Mouse (Mus musculus) embryonic fibroblast, embryonic 13.5 days (primary cell): ENCODE results near the gene Neurod1. TPM values are rescaled to one million over a fixed set of nuclear protein-coding genes. Genes with fewer than 3 reads are reported as not detected.

ENCODE experiments used
- H3K27ac ChIP-seq: 2 replicates; pipeline ENCODE4 v1.5.1; 2012; ENCODE audit warnings: low read length, control low read depth, inconsistent platforms; ENCODE audit not compliant: insufficient read depth
- H3K4me1 ChIP-seq: 2 replicates; pipeline ENCODE4 v1.6.1; 2011; ENCODE audit warnings: low read length; ENCODE audit not compliant: control insufficient read depth, insufficient read depth
- H3K4me3 ChIP-seq: 2 replicates; pipeline ENCODE4 v1.5.1; 2011; ENCODE audit warnings: mild to moderate bottlenecking, control low read depth, low read length; ENCODE audit not compliant: insufficient read depth
- CTCF ChIP-seq: IDR thresholded peaks from 2 replicates; pipeline ENCODE4 v1.5.1; 2011; ENCODE audit warnings: mild to moderate bottlenecking, control low read depth, low read length, moderate library complexity, borderline replicate concordance; ENCODE audit not compliant: insufficient read depth
- POLR2A ChIP-seq: IDR thresholded peaks from 2 replicates; pipeline ENCODE4 v1.6.1; 2011; ENCODE audit warnings: low read depth, mild to moderate bottlenecking, control low read depth, low read length, moderate library complexity
- polyA plus RNA-seq: library from polyadenylated mRNA; stranded (reverse); fragments of >200 nt; gene quantifications from 2 replicates; pipeline ENCODE4 v1.2.4, GENCODE M21; 2011; ENCODE audit warnings: low read depth; ENCODE audit not compliant: missing spikeins, insufficient read length

Neurod1 gene
- polyA plus RNA-seq, 1 experiment, result not detected

GRCm38 (mm10) chr2:79410903-79411255 lies 45.7 kb downstream of the Neurod1 start:
- no peaks in the 10 kb centered on the region for H3K4me1 ChIP-seq

DNA sequence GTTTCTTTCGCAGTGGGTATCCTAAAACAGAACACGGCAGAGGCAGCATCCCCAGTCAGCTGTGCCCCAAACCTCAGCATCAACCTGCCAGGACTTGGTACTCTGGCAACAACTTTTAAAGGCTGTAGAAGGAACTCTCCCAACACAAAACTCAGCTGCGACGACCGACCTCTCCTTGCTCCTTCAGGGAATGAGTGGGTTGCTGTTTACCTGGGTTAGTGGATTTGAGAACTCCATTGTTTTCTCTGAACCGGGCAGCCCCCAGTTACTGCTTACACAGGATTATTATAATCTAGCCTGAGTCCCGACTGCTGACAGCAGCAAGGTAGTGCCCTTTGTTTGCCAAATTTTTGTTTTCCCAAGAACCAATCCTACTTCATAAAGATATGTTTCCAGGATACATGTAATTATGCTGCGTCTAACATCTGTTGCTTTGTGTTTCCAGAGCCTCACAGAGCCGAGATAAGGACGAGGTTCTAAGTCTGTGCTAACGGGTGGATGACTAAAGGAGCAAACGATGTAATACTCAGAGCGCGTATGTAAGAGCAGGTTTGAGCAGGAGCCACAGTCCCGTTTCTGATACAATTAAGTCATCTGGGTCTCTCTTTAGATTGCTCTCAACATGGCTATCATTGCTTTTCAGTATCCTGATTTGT lies 46.2 kb downstream of the Neurod1 start:
- Histone ChIP-seq H3K4me3 (no peak overlapping the region), H3K4me1 (no peaks in the 10 kb centered on the region), H3K27ac (no peak overlapping the region)
- TF ChIP-seq CTCF, result no peak
- no peak for TF ChIP-seq POLR2A

More at GRCm38 (mm10) chr2:79410903-79411255, 45.7 kb downstream of the Neurod1 start:
- no peak overlapping the region for H3K4me3 ChIP-seq
- TF ChIP-seq POLR2A (no peak), CTCF (no peak)
- no peak overlapping the region for H3K27ac ChIP-seq

DNA sequence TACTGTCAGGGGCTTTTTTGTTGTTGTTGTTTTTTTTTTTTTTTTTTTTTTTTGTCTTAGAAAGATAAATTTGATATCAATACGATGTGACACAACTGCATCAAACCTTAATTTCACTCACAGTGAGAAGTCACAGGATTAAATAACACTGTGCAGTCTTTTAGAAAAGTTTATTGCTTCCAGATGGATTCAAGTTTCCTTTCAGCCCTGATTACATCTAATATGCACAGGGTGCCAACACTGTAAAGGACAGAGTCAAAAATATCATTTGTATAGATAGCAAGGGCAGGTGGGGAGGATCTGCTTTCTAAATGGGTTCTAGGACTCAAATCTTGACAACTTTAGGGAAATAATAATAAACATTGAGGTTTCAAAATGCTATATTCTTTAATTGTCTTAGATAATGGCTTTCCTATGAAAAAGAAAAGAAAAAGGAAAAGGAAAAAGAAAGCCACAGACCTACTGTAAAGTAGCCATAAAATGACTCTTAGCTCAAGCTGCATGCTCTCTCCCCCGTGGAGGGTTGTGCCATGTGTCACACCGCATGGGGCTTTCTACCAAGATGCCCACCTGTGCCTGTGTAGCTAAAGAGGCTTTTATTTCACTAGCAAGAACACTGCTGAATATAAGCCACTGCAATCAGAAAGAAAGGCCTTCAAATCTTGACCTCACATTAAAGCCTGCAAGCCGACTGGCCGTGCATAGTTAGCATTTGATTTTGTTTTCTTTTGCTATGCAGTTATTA lies 50.7 kb downstream of the Neurod1 start:
- Histone ChIP-seq H3K4me3 (no peak overlapping the region), H3K27ac (no peak overlapping the region), H3K4me1 (no peaks in the 10 kb centered on the region)
- TF ChIP-seq CTCF (no peak), POLR2A (no peak)

Other genes with a start within 250 kb of the Neurod1 start
- 11.1 and 15.9 TPM in 2 replicates for gene Itga4, start 201.3 kb downstream of the Neurod1 start, polyA plus RNA-seq
- gene Cerkl, start within 50 bp of the Neurod1 start, polyA plus RNA-seq, result 0.99 and 2.2 TPM in 2 replicates
- gene Itprid2, start 178.6 kb upstream of the Neurod1 start, polyA plus RNA-seq, result 26.8 and 27.8 TPM in 2 replicates